Mouse (Mus musculus): ENCODE results near the gene Zfp1.
A peak's percentile ranks its signal among the peaks of the same experiment; 100 is the strongest.

Gene Zfp1

DNA sequence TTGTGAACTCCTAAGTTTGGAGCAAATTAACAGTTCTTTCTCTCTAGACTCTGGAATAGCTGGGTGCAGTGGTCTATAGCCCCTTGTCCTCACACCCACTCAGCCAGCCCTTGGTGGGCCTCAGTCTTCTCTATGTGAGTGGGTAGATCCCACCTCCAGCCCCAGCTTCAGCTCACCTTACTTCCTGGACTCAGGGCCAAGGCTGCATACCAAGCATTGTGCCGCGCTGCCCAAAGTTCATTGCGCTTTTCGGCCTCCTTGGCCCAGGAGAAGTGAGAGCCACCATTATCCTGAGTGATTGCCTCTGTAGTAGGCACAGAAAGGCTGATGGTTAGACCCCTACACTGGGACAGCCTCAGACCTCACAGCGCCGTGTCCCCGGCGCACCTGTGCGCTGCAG is 15.3 kb upstream of the Zfp1 start:
- Histone ChIP-seq H3K4me3 (replicated peaks; ENCODE audit: low read length) (peak overlapping the region; percentile 68), H3K9me3 (ENCODE audit: low read length) (no peaks in the 10 kb centered on the region), H3K36me3 (ENCODE audit: insufficient read depth, low read length) (no peaks in the 10 kb centered on the region), H3K4me1 (replicated peaks; ENCODE audit: low read depth, low read length) (peaks cover 77% of the 10 kb centered on the region), H3K27me3 (ENCODE audit: insufficient read depth, low read length) (peaks cover 36% of the 10 kb centered on the region)
- TF ChIP-seq NANOG (IDR thresholded peaks at IDR 0.05; ENCODE audit: borderline replicate concordance, low read length) (no peak), CTCF (conservative IDR thresholded peaks at IDR 0.05; ENCODE audit: low read length) (no peak), POU5F1 (IDR thresholded peaks at IDR 0.05; ENCODE audit: borderline replicate concordance, low read length) (no peak)

DNA sequence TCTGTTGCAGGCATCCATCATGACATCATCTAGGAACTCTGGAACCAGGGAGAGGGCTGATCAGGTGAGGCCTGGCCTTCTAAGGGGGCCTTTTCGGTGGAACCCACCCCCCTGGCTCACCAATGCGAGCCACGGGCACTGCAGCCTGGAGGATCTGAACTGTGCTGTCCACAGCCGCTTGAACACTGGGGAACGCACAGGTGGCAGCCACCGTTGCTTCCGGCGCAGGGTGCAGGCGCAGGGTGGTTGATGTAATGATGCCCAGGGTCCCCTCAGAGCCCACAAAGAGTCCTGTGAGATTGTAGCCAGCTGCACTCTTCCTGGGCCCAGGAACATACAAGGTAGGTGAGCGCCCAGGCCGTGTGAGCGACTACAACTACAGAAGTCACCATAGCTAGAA is 14.8 kb upstream of the Zfp1 start:
- H3K27me3 ChIP-seq (ENCODE audit: insufficient read depth, low read length): peaks cover 39% of the 10 kb centered on the region
- no peak for TF ChIP-seq POU5F1 (IDR thresholded peaks at IDR 0.05; ENCODE audit: borderline replicate concordance, low read length)
- peaks cover 72% of the 10 kb centered on the region for H3K4me1 ChIP-seq (replicated peaks; ENCODE audit: low read depth, low read length)
- H3K36me3 ChIP-seq (ENCODE audit: insufficient read depth, low read length): no peaks in the 10 kb centered on the region
- H3K4me3 ChIP-seq (replicated peaks; ENCODE audit: low read length): peak overlapping the region; percentile 68
- H3K9me3 ChIP-seq (ENCODE audit: low read length): peaks cover 3% of the 10 kb centered on the region

DNA sequence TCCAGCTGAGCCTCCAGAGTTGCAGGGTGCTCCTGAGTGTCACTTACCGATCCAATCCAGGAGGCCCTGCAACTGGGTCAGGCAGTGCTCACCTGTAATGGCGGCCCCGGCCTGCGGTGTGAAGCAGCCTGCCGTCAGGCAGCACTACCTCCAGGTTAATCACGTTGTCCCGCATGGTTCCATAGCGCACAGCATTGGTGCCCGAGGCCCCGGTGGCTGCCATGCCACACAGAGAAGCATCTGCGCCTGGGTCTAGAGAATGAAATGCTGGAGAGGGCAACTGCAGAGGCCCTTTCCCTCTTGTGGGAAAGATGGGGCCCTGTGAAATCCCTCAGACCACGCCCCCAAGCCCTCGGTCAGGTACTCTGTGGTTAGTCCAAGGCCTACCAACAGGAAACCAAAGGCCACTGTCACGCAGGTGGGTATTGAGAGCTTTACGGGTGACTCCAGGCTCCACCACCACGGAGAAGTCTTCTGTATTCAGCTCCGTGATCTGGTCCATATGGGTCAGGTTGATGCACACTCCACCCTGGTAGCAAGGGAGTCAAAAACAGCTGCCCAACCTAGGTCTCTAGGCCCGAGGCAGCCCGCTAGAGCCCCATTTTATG is 14.2 kb upstream of the Zfp1 start:
- TF ChIP-seq POU5F1 (IDR thresholded peaks at IDR 0.05; ENCODE audit: borderline replicate concordance, low read length) (no peak), NANOG (IDR thresholded peaks at IDR 0.05; ENCODE audit: borderline replicate concordance, low read length) (no peak), CTCF (conservative IDR thresholded peaks at IDR 0.05; ENCODE audit: low read length) (no peak)
- Histone ChIP-seq H3K9me3 (ENCODE audit: low read length) (peaks cover 7% of the 10 kb centered on the region), H3K4me3 (replicated peaks; ENCODE audit: low read length) (peak overlapping the region; percentile 68), H3K36me3 (ENCODE audit: insufficient read depth, low read length) (no peaks in the 10 kb centered on the region), H3K27me3 (ENCODE audit: insufficient read depth, low read length) (peaks cover 40% of the 10 kb centered on the region), H3K4me1 (replicated peaks; ENCODE audit: low read depth, low read length) (peaks cover 66% of the 10 kb centered on the region)

GRCm38 (mm10) chr8:111630105-111630521 is 13.1 kb upstream of the Zfp1 start, which contains the start of gene Ldhd:
Gene Ldhd (minus strand): TSS chr8:111630374.
- H3K27me3 ChIP-seq (ENCODE audit: insufficient read depth, low read length): peaks cover 37% of the 10 kb centered on the region
- peaks cover 7% of the 10 kb centered on the region for H3K9me3 ChIP-seq (ENCODE audit: low read length)
- peaks cover 55% of the 10 kb centered on the region for H3K4me1 ChIP-seq (replicated peaks; ENCODE audit: low read depth, low read length)
- H3K4me3 ChIP-seq (replicated peaks; ENCODE audit: low read length): peak within 1 kb of the TSS; percentile 68
- H3K36me3 ChIP-seq (ENCODE audit: insufficient read depth, low read length): no peaks in the 10 kb centered on the region
- no peak for TF ChIP-seq NANOG (IDR thresholded peaks at IDR 0.05; ENCODE audit: borderline replicate concordance, low read length)
- no peak for TF ChIP-seq CTCF (conservative IDR thresholded peaks at IDR 0.05; ENCODE audit: low read length)
- TF ChIP-seq POU5F1 (IDR thresholded peaks at IDR 0.05; ENCODE audit: borderline replicate concordance, low read length): no peak

DNA sequence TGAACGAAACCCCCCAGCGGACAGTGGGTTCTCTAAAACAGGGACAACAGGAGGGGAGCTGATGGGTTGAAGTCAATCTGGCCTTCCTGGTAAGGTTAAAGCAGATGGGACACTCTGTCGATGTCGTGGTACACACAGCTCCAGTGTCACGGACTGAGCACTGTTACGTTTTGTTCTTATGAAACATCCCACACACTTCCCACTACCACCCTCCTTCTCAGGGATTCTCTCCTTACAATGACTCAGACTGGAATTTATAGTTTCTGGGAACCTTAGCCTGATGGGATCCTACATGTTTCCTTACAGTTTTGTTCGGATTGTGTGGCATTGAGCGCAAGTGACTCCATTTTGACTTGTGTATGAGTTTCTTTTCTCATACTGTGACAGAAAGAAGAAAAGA is 11.6 kb upstream of the Zfp1 start:
- TF ChIP-seq CTCF (conservative IDR thresholded peaks at IDR 0.05; ENCODE audit: low read length): no peak
- no peaks in the 10 kb centered on the region for H3K36me3 ChIP-seq (ENCODE audit: insufficient read depth, low read length)
- peaks cover 7% of the 10 kb centered on the region for H3K9me3 ChIP-seq (ENCODE audit: low read length)
- H3K4me3 ChIP-seq (replicated peaks; ENCODE audit: low read length): no peak overlapping the region
- peaks cover 40% of the 10 kb centered on the region for H3K4me1 ChIP-seq (replicated peaks; ENCODE audit: low read depth, low read length)
- peaks cover 37% of the 10 kb centered on the region for H3K27me3 ChIP-seq (ENCODE audit: insufficient read depth, low read length)

DNA sequence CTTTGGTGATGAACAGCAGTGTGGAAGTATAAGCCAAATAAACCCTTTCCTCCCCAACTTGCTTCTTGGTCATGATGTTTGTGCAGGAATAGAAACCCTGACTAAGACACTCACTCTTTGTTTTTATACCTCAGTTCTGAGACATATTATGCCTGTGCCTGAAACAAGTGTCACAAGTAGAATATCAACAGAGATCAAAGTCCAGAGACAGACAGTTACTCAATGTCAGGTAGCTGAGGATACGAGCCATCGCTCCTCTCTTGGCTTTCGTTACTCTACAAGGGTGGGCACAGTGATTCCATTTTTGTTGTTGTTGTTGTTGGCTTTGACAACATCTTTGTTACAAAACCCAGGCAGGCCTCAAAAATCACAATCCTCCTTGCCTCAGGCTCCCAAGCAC is 10.2 kb upstream of the Zfp1 start:
- Histone ChIP-seq H3K36me3 (ENCODE audit: insufficient read depth, low read length) (no peaks in the 10 kb centered on the region), H3K4me3 (replicated peaks; ENCODE audit: low read length) (no peak overlapping the region), H3K27me3 (ENCODE audit: insufficient read depth, low read length) (peaks cover 35% of the 10 kb centered on the region), H3K4me1 (replicated peaks; ENCODE audit: low read depth, low read length) (peaks cover 27% of the 10 kb centered on the region), H3K9me3 (ENCODE audit: low read length) (peaks cover 7% of the 10 kb centered on the region)
- TF ChIP-seq POU5F1 (IDR thresholded peaks at IDR 0.05; ENCODE audit: borderline replicate concordance, low read length): no peak
- no peak for TF ChIP-seq NANOG (IDR thresholded peaks at IDR 0.05; ENCODE audit: borderline replicate concordance, low read length)
- no peak for TF ChIP-seq CTCF (conservative IDR thresholded peaks at IDR 0.05; ENCODE audit: low read length)

GRCm38 (mm10) chr8:111638086-111638485 is 5.1 kb upstream of the Zfp1 start:
- H3K9me3 ChIP-seq (ENCODE audit: low read length): peaks cover 7% of the 10 kb centered on the region
- peaks cover 13% of the 10 kb centered on the region; the same call in 1 of the 2 replicates for H3K27me3 ChIP-seq (ENCODE audit: insufficient read depth, low read length)
- no peak overlapping the region for H3K4me3 ChIP-seq (replicated peaks; ENCODE audit: low read length)
- H3K4me1 ChIP-seq (replicated peaks; ENCODE audit: low read depth, low read length): peaks cover 10% of the 10 kb centered on the region
- no peak for TF ChIP-seq NANOG (IDR thresholded peaks at IDR 0.05; ENCODE audit: borderline replicate concordance, low read length)
- no peak for TF ChIP-seq POU5F1 (IDR thresholded peaks at IDR 0.05; ENCODE audit: borderline replicate concordance, low read length)
- TF ChIP-seq CTCF (conservative IDR thresholded peaks at IDR 0.05; ENCODE audit: low read length): no peak
- H3K36me3 ChIP-seq (ENCODE audit: insufficient read depth, low read length): no peaks in the 10 kb centered on the region

DNA sequence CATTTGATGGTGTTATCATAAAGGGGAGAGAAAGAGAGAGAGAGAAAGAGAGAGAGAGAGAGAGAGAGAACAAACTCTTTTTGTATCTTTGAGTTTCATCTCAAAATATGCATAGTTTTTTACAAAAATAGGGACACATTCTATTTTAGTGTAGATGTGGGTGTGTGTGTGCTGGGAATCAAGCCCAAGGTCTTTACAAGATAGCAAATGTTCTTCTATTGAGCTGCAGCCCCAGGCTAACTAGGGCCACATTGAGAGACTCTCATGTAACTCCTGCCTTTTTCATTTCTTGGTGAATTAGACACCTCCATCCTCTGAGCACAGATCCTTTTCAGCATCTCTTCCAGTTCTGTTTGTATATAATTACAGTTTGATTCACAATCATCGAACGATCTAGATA is 2.1 kb upstream of the Zfp1 start:
- TF ChIP-seq NANOG (IDR thresholded peaks at IDR 0.05; ENCODE audit: borderline replicate concordance, low read length) (no peak), POU5F1 (IDR thresholded peaks at IDR 0.05; ENCODE audit: borderline replicate concordance, low read length) (no peak), CTCF (conservative IDR thresholded peaks at IDR 0.05; ENCODE audit: low read length) (no peak)
- H3K9me3 ChIP-seq (ENCODE audit: low read length): no peaks in the 10 kb centered on the region
- 0 out of 2 replicates have a peak, but pooled peaks cover 6% of the 10 kb centered on the region for H3K27me3 ChIP-seq (ENCODE audit: insufficient read depth, low read length)
- H3K4me1 ChIP-seq (replicated peaks; ENCODE audit: low read depth, low read length): peaks cover 24% of the 10 kb centered on the region
- no peak overlapping the region for H3K4me3 ChIP-seq (replicated peaks; ENCODE audit: low read length)
- H3K36me3 ChIP-seq (ENCODE audit: insufficient read depth, low read length): no peaks in the 10 kb centered on the region

DNA sequence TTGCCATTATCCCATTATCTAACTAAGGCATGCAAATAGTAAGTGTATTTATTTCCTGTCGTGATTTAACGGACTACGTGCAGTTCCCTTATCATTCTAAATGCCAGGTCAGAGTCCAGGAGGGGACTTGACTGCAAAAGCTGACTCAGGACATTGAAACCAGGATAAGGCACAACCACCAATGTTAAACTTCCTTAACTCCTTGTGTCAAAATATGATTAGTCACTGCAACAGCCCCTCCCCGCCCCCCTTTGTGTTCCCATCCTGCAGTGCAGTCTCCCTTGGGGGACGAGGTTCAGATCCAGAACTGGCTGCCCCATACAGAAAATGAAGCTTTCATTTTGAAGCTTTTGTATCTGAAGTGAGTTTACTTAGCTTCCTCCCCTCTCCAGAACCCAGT is 705 bp upstream of the Zfp1 start:
- Histone ChIP-seq H3K27me3 (ENCODE audit: insufficient read depth, low read length) (0 out of 2 replicates have a peak, but pooled peaks cover 6% of the 10 kb centered on the region), H3K4me3 (replicated peaks; ENCODE audit: low read length) (peak overlapping the region; percentile 91), H3K4me1 (replicated peaks; ENCODE audit: low read depth, low read length) (peaks cover 38% of the 10 kb centered on the region), H3K9me3 (ENCODE audit: low read length) (no peaks in the 10 kb centered on the region), H3K36me3 (ENCODE audit: insufficient read depth, low read length) (no peaks in the 10 kb centered on the region)
- TF ChIP-seq CTCF (conservative IDR thresholded peaks at IDR 0.05; ENCODE audit: low read length) (no peak), NANOG (IDR thresholded peaks at IDR 0.05; ENCODE audit: borderline replicate concordance, low read length) (no peak), POU5F1 (IDR thresholded peaks at IDR 0.05; ENCODE audit: borderline replicate concordance, low read length) (no peak)

All from E14TG2a.4 (cell line).